Mouse (Mus musculus) heart, embryonic 10.5 days (tissue): ENCODE data around the gene Omt2b. TPM values are rescaled to one million over a fixed set of nuclear protein-coding genes. Genes with fewer than 3 reads are reported as not detected.
"Not testable (repeated sequence)": the region's sequence is repeated elsewhere in the genome, so short reads cannot be mapped to it uniquely, and the experiment has no call there.

ENCODE experiments used
- DNase-seq: peaks from one replicate; pipeline ENCODE4 v3.0.0-alpha.2; 2017; ENCODE audit warnings: low spot score
- H3K27ac ChIP-seq: fragments of 300-500 bp; sonication (generic); 2 replicates; pipeline ENCODE4 v1.5.1; 2016; ENCODE audit warnings: mild to moderate bottlenecking
- H3K27me3 ChIP-seq: fragments of 300-500 bp; sonication (generic); 2 replicates; pipeline ENCODE4 v1.6.1; 2016; ENCODE audit warnings: mild to moderate bottlenecking; ENCODE audit not compliant: poor library complexity, insufficient read depth, severe bottlenecking
- H3K36me3 ChIP-seq: fragments of 300-500 bp; sonication (generic); 2 replicates; pipeline ENCODE4 v1.6.1; 2016; ENCODE audit warnings: mild to moderate bottlenecking, moderate library complexity
- H3K4me1 ChIP-seq: fragments of 300-500 bp; sonication (generic); 2 replicates; pipeline ENCODE4 v1.6.1; 2016; ENCODE audit warnings: mild to moderate bottlenecking
- H3K4me3 ChIP-seq: fragments of 300-500 bp; sonication (generic); 2 replicates; pipeline ENCODE4 v1.5.1; 2016; ENCODE audit warnings: mild to moderate bottlenecking, moderate library complexity
- H3K9me3 ChIP-seq: fragments of 300-500 bp; sonication (generic); 2 replicates; pipeline ENCODE4 v1.6.1; 2016; ENCODE audit warnings: mild to moderate bottlenecking, moderate library complexity
- WGBS: fragments of 180-500 bp; shearing (Covaris S2); methylation state at CpG from one replicate; pipeline ENCODE4 v1.1.7; 2016; 5-methylcytosine and 5-hydroxymethylcytosine counted together
- polyA plus RNA-seq: library from polyadenylated mRNA; unstranded; fragments of >200 nt; fragmentation: Nextera tagmentation; extraction: Ambion mirVana; gene quantifications from 2 replicates; pipeline ENCODE4 v1.2.1, GENCODE M21; 2016

The Omt2b gene
- polyA plus RNA-seq, 1 experiment from 2014 or later: not detected

- H3K4me1 ChIP-seq, H3K27me3 ChIP-seq, H3K36me3 ChIP-seq, H3K27ac ChIP-seq, H3K4me3 ChIP-seq, H3K9me3 ChIP-seq: not testable (repeated sequence)
- peak; percentile 78 for DNase-seq
- WGBS: 15% methylated on average over 8 of the region's 8 CpGs
Observed at GRCm38 (mm10) chr9:78340324-78340723, 12.9 kb downstream of the Omt2b start.

- H3K27ac ChIP-seq, H3K4me1 ChIP-seq, H3K36me3 ChIP-seq, H3K4me3 ChIP-seq, H3K27me3 ChIP-seq, H3K9me3 ChIP-seq: not testable (repeated sequence)
- peak; percentile 5 for DNase-seq
- 85% methylated on average over 4 of the region's 4 CpGs for WGBS
Observed at GRCm38 (mm10) chr9:78342494-78342893, 15.1 kb downstream of the Omt2b start.

- H3K36me3 ChIP-seq, H3K27ac ChIP-seq, H3K27me3 ChIP-seq, H3K9me3 ChIP-seq, H3K4me1 ChIP-seq, H3K4me3 ChIP-seq: not testable (repeated sequence)
- 84% methylated on average over 9 of the region's 9 CpGs for WGBS
- DNase-seq: peak; percentile 39
Observed at GRCm38 (mm10) chr9:78343055-78343454, 15.7 kb downstream of the Omt2b start.

DNA sequence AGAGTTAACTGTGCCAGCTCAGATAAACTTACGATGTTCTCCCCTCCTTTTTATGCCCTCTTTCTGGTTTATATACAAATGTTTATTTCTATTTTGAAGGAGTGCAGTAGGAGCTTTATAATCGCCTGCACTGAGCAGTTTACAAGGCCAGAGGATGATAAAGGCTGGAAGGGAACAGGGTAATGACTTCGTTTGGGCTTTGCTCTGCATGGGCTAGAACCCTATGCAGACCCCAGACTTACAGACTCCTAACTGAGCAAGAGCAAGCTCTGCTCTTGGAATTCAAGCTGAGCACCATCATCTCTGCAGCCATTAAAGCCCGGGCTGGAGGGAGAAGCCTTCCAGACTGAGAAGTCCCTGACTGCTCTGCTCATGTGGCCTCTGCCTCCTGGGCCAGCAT is 17.8 kb downstream of the Omt2b start:
- H3K4me1 ChIP-seq: not testable (repeated sequence)

DNA sequence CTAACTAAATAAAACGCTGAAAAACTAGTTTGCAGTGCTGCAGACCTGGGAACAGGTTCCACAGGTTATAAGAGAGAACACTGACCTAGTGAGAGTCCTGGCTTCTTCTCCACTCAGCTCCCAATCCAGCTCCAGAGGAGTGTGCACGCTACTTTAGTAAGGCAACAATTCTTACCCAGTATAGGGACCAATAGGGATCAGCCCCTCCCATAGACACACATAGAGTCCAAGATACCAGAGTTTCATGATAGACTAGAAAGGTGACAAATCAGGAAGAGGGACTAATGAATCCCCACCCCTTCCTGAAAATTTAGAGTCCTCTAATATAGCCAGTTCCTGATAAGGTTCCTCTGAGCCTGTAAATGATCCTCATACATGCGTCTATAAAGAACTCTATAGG is 19.6 kb downstream of the Omt2b start:
- Histone ChIP-seq H3K27ac (no peak overlapping the region), H3K4me1 (no peaks in the 10 kb centered on the region), H3K9me3 (no peaks in the 10 kb centered on the region), H3K27me3 (no peaks in the 10 kb centered on the region), H3K4me3 (no peak overlapping the region), H3K36me3 (no peaks in the 10 kb centered on the region)
- WGBS: 71% methylated on average over 3 of the region's 3 CpGs
- no peak for DNase-seq

More for the DNA sequence above, 17.8 kb downstream of the Omt2b start:
- not testable (repeated sequence) for H3K27ac ChIP-seq, H3K9me3 ChIP-seq, H3K4me3 ChIP-seq, DNase-seq, H3K27me3 ChIP-seq, H3K36me3 ChIP-seq
- 63% methylated on average over 4 of the region's 4 CpGs for WGBS

GRCm38 (mm10) chr9:78348206-78349004 is 21.0 kb downstream of the Omt2b start:
- not testable (repeated sequence) for DNase-seq, H3K27ac ChIP-seq, H3K27me3 ChIP-seq, H3K4me1 ChIP-seq, H3K36me3 ChIP-seq, H3K4me3 ChIP-seq, H3K9me3 ChIP-seq
- 68% methylated on average over 6 of the region's 6 CpGs for WGBS

DNA sequence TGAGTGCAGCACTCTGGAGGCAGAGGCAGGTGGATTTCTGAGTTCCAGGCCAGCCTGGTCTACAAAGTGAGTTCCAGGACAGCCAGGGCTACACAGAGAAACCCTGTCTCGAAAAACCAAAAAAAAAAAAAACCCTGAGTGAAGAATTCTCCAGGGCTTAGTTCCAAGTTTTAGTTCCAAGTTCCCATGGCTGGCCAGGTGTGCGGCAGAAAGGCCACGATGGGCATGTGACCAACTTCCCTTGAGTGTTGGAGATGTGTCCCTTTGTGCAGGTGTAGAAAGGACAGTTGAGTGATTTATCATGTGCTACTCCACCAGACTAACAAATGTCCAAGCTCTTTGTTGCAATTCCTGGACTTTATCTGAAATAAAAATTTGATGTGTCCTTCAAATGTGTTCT is 21.8 kb downstream of the Omt2b start:
- H3K4me3 ChIP-seq, H3K27ac ChIP-seq, DNase-seq, H3K27me3 ChIP-seq, H3K4me1 ChIP-seq, H3K36me3 ChIP-seq, H3K9me3 ChIP-seq: not testable (repeated sequence)
- WGBS: 82% methylated on average over 3 of the region's 3 CpGs

- H3K4me3 ChIP-seq, H3K9me3 ChIP-seq, H3K27me3 ChIP-seq, H3K36me3 ChIP-seq, H3K27ac ChIP-seq, H3K4me1 ChIP-seq, DNase-seq: not testable (repeated sequence)
Observed at GRCm38 (mm10) chr9:78350007-78350406, 22.6 kb downstream of the Omt2b start.

DNA sequence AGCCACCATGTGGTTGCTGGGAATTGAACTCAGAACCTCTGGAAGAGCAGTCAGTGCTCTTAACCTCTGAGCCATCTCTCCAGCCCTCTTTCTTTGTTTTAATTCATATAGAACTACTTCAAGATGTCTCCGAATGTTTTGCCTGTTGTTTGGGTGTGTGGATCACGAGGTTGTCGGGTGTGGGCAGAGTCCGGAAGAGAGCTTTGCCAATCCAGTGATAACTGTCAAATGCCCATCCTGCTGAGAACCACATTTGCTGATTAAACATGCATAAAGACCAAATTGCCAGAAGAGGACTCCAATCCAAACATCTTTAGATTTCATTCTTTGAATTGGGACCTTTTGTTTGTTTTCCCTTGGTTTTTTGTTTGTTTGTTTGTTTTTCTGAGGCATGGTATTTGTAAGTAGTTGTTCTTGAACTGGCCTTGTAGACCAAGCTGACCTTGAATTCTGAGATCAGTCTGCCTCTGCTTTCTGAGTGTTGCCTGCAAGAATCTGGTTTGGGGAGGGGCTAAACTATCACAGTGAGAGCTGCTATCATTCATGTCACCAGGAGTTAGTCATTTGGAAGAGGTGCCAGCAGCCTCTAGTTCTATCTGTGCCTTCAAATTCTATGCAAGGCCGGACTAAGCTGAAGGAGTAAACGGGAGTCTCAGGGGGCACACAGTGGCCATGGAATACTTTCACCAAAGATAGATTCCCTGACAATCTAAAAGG is 24.3 kb downstream of the Omt2b start:
- Histone ChIP-seq H3K9me3 (no peaks in the 10 kb centered on the region), H3K27me3 (no peaks in the 10 kb centered on the region), H3K27ac (no peak overlapping the region), H3K4me3 (no peak overlapping the region), H3K36me3 (no peaks in the 10 kb centered on the region), H3K4me1 (peaks cover 3% of the 10 kb centered on the region; the same call in 1 of the 2 replicates)
- WGBS: 68% methylated on average over 6 of the region's 6 CpGs
- no peak for DNase-seq

GRCm38 (mm10) chr9:78354665-78355578 is 27.5 kb downstream of the Omt2b start:
- no peak overlapping the region for H3K4me3 ChIP-seq
- H3K27me3 ChIP-seq: no peaks in the 10 kb centered on the region
- no peaks in the 10 kb centered on the region for H3K36me3 ChIP-seq
- WGBS: 72% methylated on average over 11 of the region's 11 CpGs
- H3K9me3 ChIP-seq: no peaks in the 10 kb centered on the region
- H3K27ac ChIP-seq: no peak overlapping the region
- DNase-seq: no peak
- peaks cover 3% of the 10 kb centered on the region; the same call in 1 of the 2 replicates for H3K4me1 ChIP-seq

DNA sequence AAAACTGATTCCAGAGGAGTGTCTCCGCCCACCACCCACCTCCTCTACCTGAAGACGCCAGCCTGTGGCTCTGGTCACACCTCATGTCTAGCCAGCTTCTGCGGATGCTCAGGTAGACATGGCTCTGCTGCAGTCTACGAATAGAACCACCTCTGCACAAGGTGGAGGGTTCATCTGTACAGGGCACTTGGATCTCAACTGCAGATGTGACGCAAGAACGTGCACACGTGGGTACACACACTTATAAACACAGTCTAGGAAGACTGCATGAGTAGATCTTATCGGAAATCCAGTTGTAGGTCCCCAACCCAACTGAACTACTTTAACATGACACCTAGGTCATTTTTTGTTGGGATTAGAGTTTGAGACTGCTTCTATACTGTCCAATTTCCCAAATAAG is 28.2 kb downstream of the Omt2b start, which contains the start of gene Gsta2:
Gene Gsta2 (minus strand): TSS at position 178 of the 400 bp plus-strand sequence.
- peaks cover 3% of the 10 kb centered on the region; the same call in 1 of the 2 replicates for H3K4me1 ChIP-seq
- H3K36me3 ChIP-seq: no peaks in the 10 kb centered on the region
- H3K27me3 ChIP-seq: no peaks in the 10 kb centered on the region
- H3K27ac ChIP-seq: no peak within 1 kb of the TSS
- no peaks in the 10 kb centered on the region for H3K9me3 ChIP-seq
- no peak for DNase-seq
- H3K4me3 ChIP-seq: no peak within 1 kb of the TSS
- 84% methylated on average over 8 of the region's 8 CpGs for WGBS

- no peaks in the 10 kb centered on the region for H3K36me3 ChIP-seq
- WGBS: 11% methylated on average over 9 of the region's 9 CpGs
- no peak overlapping the region for H3K27ac ChIP-seq
- no peaks in the 10 kb centered on the region for H3K9me3 ChIP-seq
- H3K4me3 ChIP-seq: no peak overlapping the region
- peak; percentile 79 for DNase-seq
- no peaks in the 10 kb centered on the region for H3K27me3 ChIP-seq
- peaks cover 3% of the 10 kb centered on the region; the same call in 1 of the 2 replicates for H3K4me1 ChIP-seq
Observed at GRCm38 (mm10) chr9:78358053-78358452, 30.7 kb downstream of the Omt2b start.
